Mouse (Mus musculus): ENCODE data around the gene Thap4. TPM values are rescaled to one million over a fixed set of nuclear protein-coding genes. Genes with fewer than 3 reads are reported as not detected.

The Thap4 gene
- polyA plus RNA-seq (2014; fragmentation: Illumina TruSeq; extraction: RNeasy Lipid Tissue Mini Kit (QIAGEN cat#74804); ENCODE audit: low read depth, low replicate concordance), result 4.0 TPM

GRCm38 (mm10) chr1:93754573-93755290 lies at the start of gene Thap4:
Thap4 (minus strand) TSS chr1:93754864.

GRCm38 (mm10) chr1:93803556-93804507 lies 49.2 kb upstream of the Thap4 start, which contains the start of gene Ing5:
Ing5 (plus strand) TSS chr1:93803965.

GRCm38 (mm10) chr1:93801741-93802238 lies 47.1 kb upstream of the Thap4 start, which contains the start of gene Dtymk:
Dtymk (minus strand) TSS chr1:93801934.

GRCm38 (mm10) chr1:93751290-93751689 lies 3.4 kb downstream of the Thap4 start, which contains the start of gene Atg4b:
Atg4b (plus strand) TSS chr1:93751500.

GRCm38 (mm10) chr1:93685401-93686244 lies 69.0 kb downstream of the Thap4 start, which contains the start of gene Bok:
Bok (plus strand) TSS chr1:93685660.

GRCm38 (mm10) chr1:93658559-93658958 lies 96.1 kb downstream of the Thap4 start, which contains the start of gene Stk25:
Stk25 (minus strand) TSS chr1:93658659.

Other genes starting within 250 kb of the Thap4 start
- 7.1 TPM for gene Farp2, start 242.8 kb downstream of the Thap4 start, polyA plus RNA-seq (2014; fragmentation: Illumina TruSeq; extraction: RNeasy Lipid Tissue Mini Kit (QIAGEN cat#74804); ENCODE audit: low read depth, low replicate concordance)
- gene Stk25, start 96.2 kb downstream of the Thap4 start, polyA plus RNA-seq (2014; fragmentation: Illumina TruSeq; extraction: RNeasy Lipid Tissue Mini Kit (QIAGEN cat#74804); ENCODE audit: low read depth, low replicate concordance), result 9.0 TPM
- 0.66 TPM for gene Bok, start 69.2 kb downstream of the Thap4 start, polyA plus RNA-seq (2014; fragmentation: Illumina TruSeq; extraction: RNeasy Lipid Tissue Mini Kit (QIAGEN cat#74804); ENCODE audit: low read depth, low replicate concordance)
- gene Atg4b, start 3.4 kb downstream of the Thap4 start, polyA plus RNA-seq (2014; fragmentation: Illumina TruSeq; extraction: RNeasy Lipid Tissue Mini Kit (QIAGEN cat#74804); ENCODE audit: low read depth, low replicate concordance), result 24.6 TPM
- 18.5 TPM for gene Dtymk, start 47.1 kb upstream of the Thap4 start, polyA plus RNA-seq (2014; fragmentation: Illumina TruSeq; extraction: RNeasy Lipid Tissue Mini Kit (QIAGEN cat#74804); ENCODE audit: low read depth, low replicate concordance)
- gene Ing5, start 49.1 kb upstream of the Thap4 start, polyA plus RNA-seq (2014; fragmentation: Illumina TruSeq; extraction: RNeasy Lipid Tissue Mini Kit (QIAGEN cat#74804); ENCODE audit: low read depth, low replicate concordance), result 4.7 TPM
- gene D2hgdh, start 70.0 kb upstream of the Thap4 start, polyA plus RNA-seq (2014; fragmentation: Illumina TruSeq; extraction: RNeasy Lipid Tissue Mini Kit (QIAGEN cat#74804); ENCODE audit: low read depth, low replicate concordance), result 19.9 TPM
- gene Gal3st2, start 106.4 kb upstream of the Thap4 start, polyA plus RNA-seq (2014; fragmentation: Illumina TruSeq; extraction: RNeasy Lipid Tissue Mini Kit (QIAGEN cat#74804); ENCODE audit: low read depth, low replicate concordance), result not detected
- not detected for gene Gal3st2b, start 163.4 kb upstream of the Thap4 start, polyA plus RNA-seq (2014; fragmentation: Illumina TruSeq; extraction: RNeasy Lipid Tissue Mini Kit (QIAGEN cat#74804); ENCODE audit: low read depth, low replicate concordance)
- gene Gal3st2c, start 235.6 kb upstream of the Thap4 start, polyA plus RNA-seq (2014; fragmentation: Illumina TruSeq; extraction: RNeasy Lipid Tissue Mini Kit (QIAGEN cat#74804); ENCODE audit: low read depth, low replicate concordance), result not detected